Mouse (Mus musculus): ENCODE data around the gene Rai1.

- TF ChIP-seq CTCF (IDR thresholded peaks at IDR 0.05; ENCODE audit: borderline replicate concordance, control insufficient read depth, extremely low read depth, insufficient read depth, low read length, poor library complexity): no peak
- no peak for TF ChIP-seq POLR2A (IDR thresholded peaks at IDR 0.05; ENCODE audit: control insufficient read depth, extremely low read depth, insufficient read depth, low read length, poor library complexity)
Observed at GRCm38 (mm10) chr11:60165076-60165475, 60.3 kb downstream of the Rai1 start.

Data from thymus, adult 2 months (tissue).